Mouse (Mus musculus): Measurements from ENCODE around the gene Gm49396. TPM values are rescaled to one million over a fixed set of nuclear protein-coding genes. Genes with fewer than 3 reads are reported as not detected.

The Gm49396 gene
- polyA plus RNA-seq (2021) = 3.6 TPM

GRCm38 (mm10) chr7:30563117-30563905 is at the start of gene Gm49396, which contains the start of the genes U2af1l4 and Psenen:
Gene Gm49396, plus strand, starts transcription at chr7:30563344.
Gene U2af1l4, plus strand, starts transcription at chr7:30563301.
Gene Psenen, minus strand, starts transcription at chr7:30563627.
- CTCF ChIA-PET = interaction anchor here (1.5 kb wide), 1 partner anchor 26 kb away, joined by 5 read pairs; no protein-coding TSS in a partner anchor
- in situ Hi-C loops (cut with MboI; ENCODE audit: low pct_unique_long_range_greater_than_20kb) = no loop called here

GRCm38 (mm10) chr7:30515003-30515760 is 48.0 kb upstream of the Gm49396 start:
- TF ChIP-seq CTCF (IDR thresholded peaks at IDR 0.05) = no peak
- DNase-seq (ENCODE audit: low read depth, low spot score) = no peak
- no peaks in the 10 kb centered on the region for H3K27me3 ChIP-seq
- in situ Hi-C loops (cut with MboI; ENCODE audit: low pct_unique_long_range_greater_than_20kb) = no loop called here
- ChIA-PET POLR2A (no interaction called here), CTCF (no interaction called here)
- no peak for ATAC-seq

More at GRCm38 (mm10) chr7:30563117-30563905, at the start of gene Gm49396, which contains the start of the genes U2af1l4 and Psenen:
- ATAC-seq = peak; percentile 75
- no peak for TF ChIP-seq CTCF (IDR thresholded peaks at IDR 0.05)
- peak; percentile 89 for DNase-seq (ENCODE audit: low read depth, low spot score)
- H3K27me3 ChIP-seq = no peaks in the 10 kb centered on the region
- POLR2A ChIA-PET = interaction anchor here (0.7 to 1.1 kb wide), 2 partner anchors 11 to 182 kb away, joined by 3 to 5 read pairs; no protein-coding TSS in a partner anchor

GRCm38 (mm10) chr7:30518325-30518724 is 44.8 kb upstream of the Gm49396 start:
- no peak for TF ChIP-seq CTCF (IDR thresholded peaks at IDR 0.05)
- POLR2A ChIA-PET = interaction anchor here (0.5 kb wide), 1 partner anchor 25 kb away, joined by 5 read pairs; no protein-coding TSS in a partner anchor
- ATAC-seq (no peak), DNase-seq (ENCODE audit: low read depth, low spot score) (no peak)
- CTCF ChIA-PET = no interaction called here
- in situ Hi-C loops (cut with MboI; ENCODE audit: low pct_unique_long_range_greater_than_20kb) = no loop called here
- H3K27me3 ChIP-seq = no peaks in the 10 kb centered on the region

GRCm38 (mm10) chr7:30520396-30520795 is 42.7 kb upstream of the Gm49396 start:
- no peak for TF ChIP-seq CTCF (IDR thresholded peaks at IDR 0.05)
- in situ Hi-C loops (cut with MboI; ENCODE audit: low pct_unique_long_range_greater_than_20kb) = no loop called here
- ChIA-PET POLR2A (no interaction called here), CTCF (interaction anchor here (0.8 kb wide), 1 partner anchor 11 kb away, joined by 3 read pairs; no protein-coding TSS in a partner anchor)
- H3K27me3 ChIP-seq = no peaks in the 10 kb centered on the region
- no peak for ATAC-seq
- no peak for DNase-seq (ENCODE audit: low read depth, low spot score)

- no peak for ATAC-seq
- in situ Hi-C loops (cut with MboI; ENCODE audit: low pct_unique_long_range_greater_than_20kb) = no loop called here
- no peaks in the 10 kb centered on the region for H3K27me3 ChIP-seq
- TF ChIP-seq CTCF (IDR thresholded peaks at IDR 0.05) = no peak
- no peak for DNase-seq (ENCODE audit: low read depth, low spot score)
- POLR2A ChIA-PET = no interaction called here
- CTCF ChIA-PET = interaction anchor here (0.8 kb wide), 1 partner anchor 11 kb away, joined by 3 read pairs; no protein-coding TSS in a partner anchor
These were observed 42.3 kb upstream of the Gm49396 start for GRCm38 (mm10) chr7:30520856-30521255.

- in situ Hi-C loops (cut with MboI; ENCODE audit: low pct_unique_long_range_greater_than_20kb) = no loop called here
- ChIA-PET POLR2A (no interaction called here), CTCF (no interaction called here)
- DNase-seq (ENCODE audit: low read depth, low spot score) (no peak), ATAC-seq (no peak)
- no peaks in the 10 kb centered on the region for H3K27me3 ChIP-seq
- TF ChIP-seq CTCF (IDR thresholded peaks at IDR 0.05) = no peak
These were observed 40.3 kb upstream of the Gm49396 start for GRCm38 (mm10) chr7:30522871-30523270.

DNA sequence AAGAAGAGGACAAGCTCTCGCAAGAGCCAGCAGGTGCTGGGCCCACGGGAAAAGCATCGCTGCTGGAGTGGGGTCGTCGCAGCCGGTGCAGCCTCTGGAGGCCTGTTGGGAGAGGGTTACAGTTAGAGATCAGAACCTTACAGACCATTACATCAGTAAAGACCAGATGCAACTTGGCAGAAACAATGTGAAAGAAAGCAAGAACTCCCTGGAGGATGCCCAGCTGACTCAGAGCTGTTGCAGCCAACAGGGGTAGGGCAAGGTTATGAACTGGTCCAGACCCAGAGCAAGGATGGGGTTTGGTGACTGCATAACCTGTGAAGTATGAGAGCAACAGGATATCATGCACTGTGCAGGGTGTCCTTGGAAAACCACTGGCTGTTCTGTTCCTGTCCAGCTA is 38.7 kb upstream of the Gm49396 start:
- H3K27me3 ChIP-seq = no peaks in the 10 kb centered on the region
- ATAC-seq (no peak), DNase-seq (ENCODE audit: low read depth, low spot score) (no peak)
- ChIA-PET CTCF (interaction anchor here (1.1 kb wide), 1 partner anchor 31 kb away, joined by 4 read pairs; the partner anchor contains the start of gene Prodh2), POLR2A (no interaction called here)
- TF ChIP-seq CTCF (IDR thresholded peaks at IDR 0.05) = no peak
- in situ Hi-C loops (cut with MboI; ENCODE audit: low pct_unique_long_range_greater_than_20kb) = no loop called here

GRCm38 (mm10) chr7:30525954-30526353 is 37.2 kb upstream of the Gm49396 start:
- ChIA-PET POLR2A (no interaction called here), CTCF (no interaction called here)
- no peaks in the 10 kb centered on the region for H3K27me3 ChIP-seq
- in situ Hi-C loops (cut with MboI; ENCODE audit: low pct_unique_long_range_greater_than_20kb) = no loop called here
- ATAC-seq (no peak), DNase-seq (ENCODE audit: low read depth, low spot score) (no peak)
- no peak for TF ChIP-seq CTCF (IDR thresholded peaks at IDR 0.05)

- in situ Hi-C loops (cut with MboI; ENCODE audit: low pct_unique_long_range_greater_than_20kb) = no loop called here
These were observed 36.7 kb upstream of the Gm49396 start for GRCm38 (mm10) chr7:30526399-30526798.

DNA sequence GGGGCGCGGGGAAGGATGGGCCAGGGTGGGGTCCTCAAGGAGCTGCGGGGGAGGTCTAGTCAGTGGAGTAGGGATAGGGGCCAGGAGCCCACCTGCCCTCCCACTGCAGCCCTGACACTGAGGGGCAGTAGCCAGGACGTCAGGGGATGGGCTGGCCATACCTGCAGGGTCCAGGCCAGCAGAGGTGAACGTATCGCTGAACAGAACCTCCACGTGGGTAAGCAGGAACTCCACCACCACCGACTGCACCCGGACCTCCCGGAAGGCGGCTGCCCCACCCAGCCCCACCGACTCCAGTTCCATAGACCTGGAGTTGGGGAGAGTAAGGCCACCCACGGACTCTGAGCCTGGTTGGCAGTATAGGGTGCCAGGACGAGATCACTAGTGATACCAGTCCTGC is 36.2 kb upstream of the Gm49396 start:
- TF ChIP-seq CTCF (IDR thresholded peaks at IDR 0.05) = no peak
- POLR2A ChIA-PET = interaction anchor here (0.6 kb wide), 1 partner anchor 322 kb away, joined by 9 read pairs; no protein-coding TSS in a partner anchor
- ATAC-seq (no peak), DNase-seq (ENCODE audit: low read depth, low spot score) (no peak)
- CTCF ChIA-PET = no interaction called here
- in situ Hi-C loops (cut with MboI; ENCODE audit: low pct_unique_long_range_greater_than_20kb) = no loop called here
- no peaks in the 10 kb centered on the region for H3K27me3 ChIP-seq

More at GRCm38 (mm10) chr7:30526399-30526798, 36.7 kb upstream of the Gm49396 start:
- ATAC-seq = no peak
- ChIA-PET CTCF (no interaction called here), POLR2A (no interaction called here)
- no peak for DNase-seq (ENCODE audit: low read depth, low spot score)
- TF ChIP-seq CTCF (IDR thresholded peaks at IDR 0.05) = no peak
- no peaks in the 10 kb centered on the region for H3K27me3 ChIP-seq

All from Patski (cell line).